Mouse (Mus musculus) hindbrain, embryonic 13.5 days (tissue): ENCODE measurements around the gene Acrbp. TPM values are rescaled to one million over a fixed set of nuclear protein-coding genes. Genes with fewer than 3 reads are reported as not detected.

Experiments used
- ATAC-seq: fragments of 200-750 bp; cut with Nextera tagmentation; 2 replicates; pipeline ENCODE4 v1.8.0; 2017; ENCODE audit warnings: moderate TSS enrichment; ENCODE audit not compliant: low FRiP score
- H3K27ac ChIP-seq: fragments of 300-500 bp; sonication (generic); 2 replicates; pipeline ENCODE4 v1.5.1; 2015; ENCODE audit warnings: inconsistent platforms, mild to moderate bottlenecking, moderate library complexity
- H3K27me3 ChIP-seq: fragments of 300-500 bp; sonication (generic); 2 replicates; pipeline ENCODE4 v1.6.1; 2015; ENCODE audit warnings: mild to moderate bottlenecking, inconsistent platforms
- H3K36me3 ChIP-seq: fragments of 300-500 bp; sonication (generic); 2 replicates; pipeline ENCODE4 v1.6.1; 2015; ENCODE audit warnings: mild to moderate bottlenecking, inconsistent platforms
- H3K4me1 ChIP-seq: fragments of 300-500 bp; sonication (generic); replicated peaks from 2 replicates; pipeline ENCODE4 v1.6.1; 2015; ENCODE audit warnings: inconsistent platforms
- H3K4me2 ChIP-seq: fragments of 300-500 bp; sonication (generic); 2 replicates; pipeline ENCODE4 v1.6.1; 2015; ENCODE audit warnings: inconsistent platforms, mild to moderate bottlenecking, moderate library complexity
- H3K4me3 ChIP-seq: fragments of 300-500 bp; sonication (generic); 2 replicates; pipeline ENCODE4 v1.5.1; 2015; ENCODE audit warnings: mild to moderate bottlenecking, inconsistent platforms
- H3K9ac ChIP-seq: fragments of 300-500 bp; sonication (generic); 2 replicates; pipeline ENCODE4 v1.6.1; 2015; ENCODE audit warnings: mild to moderate bottlenecking, inconsistent platforms
- H3K9me3 ChIP-seq: fragments of 300-500 bp; sonication (generic); 2 replicates; pipeline ENCODE4 v1.6.1; 2016; ENCODE audit warnings: inconsistent platforms
- WGBS: fragments of 180-500 bp; shearing (Covaris S2); methylation state at CpG from one replicate; pipeline ENCODE4 v1.1.7; 2015; 5-methylcytosine and 5-hydroxymethylcytosine counted together
- microRNA-seq: library from miRNA; unstranded; fragments of <30 nt; microRNA quantifications from one replicate; pipeline ENCODE4, GENCODE M21; 2016
- polyA plus RNA-seq: library from polyadenylated mRNA; unstranded; fragments of >200 nt; fragmentation: Nextera tagmentation; extraction: Ambion mirVana; gene quantifications from 2 replicates; pipeline ENCODE4 v1.2.1, GENCODE M21; 2015

Acrbp gene
- polyA plus RNA-seq, 1 experiment from 2014 or later: 17.5 TPM

DNA sequence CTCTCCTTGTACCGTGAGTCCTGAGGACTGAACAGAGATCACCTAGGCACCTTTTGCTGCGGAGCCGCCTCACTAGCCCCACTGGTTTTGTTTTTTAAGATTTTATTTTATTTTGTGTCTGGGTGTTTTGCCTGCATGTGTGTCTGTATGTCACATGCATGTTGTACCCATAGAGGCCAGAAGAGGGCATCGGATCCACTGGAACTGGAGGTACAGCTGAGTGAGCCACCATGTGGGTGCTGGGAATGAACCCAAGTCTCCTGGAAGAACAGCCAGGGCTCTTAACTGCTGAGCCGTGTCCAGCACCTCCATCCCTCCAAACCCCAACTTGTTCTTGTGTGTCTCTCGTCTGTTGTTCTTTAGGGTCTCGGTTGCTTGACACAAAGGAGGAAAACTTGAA is 61.4 kb downstream of the Acrbp start:
- Histone ChIP-seq H3K36me3 (peaks cover 97% of the 10 kb centered on the region), H3K27me3 (no peaks in the 10 kb centered on the region), H3K4me1 (no peaks in the 10 kb centered on the region), H3K9ac (no peak overlapping the region), H3K9me3 (no peaks in the 10 kb centered on the region), H3K27ac (no peak overlapping the region), H3K4me2 (no peak overlapping the region), H3K4me3 (no peak overlapping the region)
- ATAC-seq: no peak
- 94% methylated on average over 7 of the region's 7 CpGs for WGBS

DNA sequence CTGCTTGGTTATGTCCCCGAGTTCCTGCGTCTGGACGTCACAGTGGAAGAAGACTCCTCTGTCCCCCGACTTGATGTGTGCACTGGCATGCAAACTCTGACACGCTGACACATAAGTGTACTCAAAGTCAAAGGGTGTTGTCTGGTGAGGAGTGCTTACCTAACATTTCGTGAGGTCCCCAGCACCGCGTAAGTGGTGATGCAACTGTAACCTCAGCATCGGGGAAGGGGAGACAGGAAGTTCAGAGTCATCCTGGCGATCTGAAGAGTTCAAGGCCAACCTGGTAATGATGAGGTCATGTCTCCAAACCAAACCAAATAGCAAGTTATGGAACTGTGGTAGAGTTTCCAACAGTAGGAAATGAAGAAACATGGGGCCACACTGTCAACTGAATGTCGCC is 63.1 kb downstream of the Acrbp start:
- H3K4me2 ChIP-seq: no peak overlapping the region
- no peaks in the 10 kb centered on the region for H3K27me3 ChIP-seq
- WGBS: 95% methylated on average over 11 of the region's 11 CpGs
- no peak for ATAC-seq
- peaks cover 97% of the 10 kb centered on the region for H3K36me3 ChIP-seq
- H3K9me3 ChIP-seq: no peaks in the 10 kb centered on the region
- no peak overlapping the region for H3K27ac ChIP-seq
- no peak overlapping the region for H3K4me3 ChIP-seq
- H3K4me1 ChIP-seq: no peaks in the 10 kb centered on the region
- H3K9ac ChIP-seq: no peak overlapping the region

Small RNAs within 50 kb of the gene (microRNA-seq; reads per million reads assigned to microRNA genes)
- gene Mir7045: not detected

Other genes starting within 250 kb of the Acrbp start
- gene Spsb2, start 241.0 kb upstream of the Acrbp start, polyA plus RNA-seq: 7.8 and 8.4 TPM in 2 replicates
- gene Tpi1, start 235.4 kb upstream of the Acrbp start, polyA plus RNA-seq: 361 and 374 TPM in 2 replicates
- 189 and 200 TPM in 2 replicates for gene Usp5, start 220.2 kb upstream of the Acrbp start, polyA plus RNA-seq
- gene Cdca3, start 220.1 kb upstream of the Acrbp start, polyA plus RNA-seq: 42.6 and 51.2 TPM in 2 replicates
- 0.78 and 1.3 TPM in 2 replicates for gene Gnb3, start 209.4 kb upstream of the Acrbp start, polyA plus RNA-seq
- gene P3h3, start 191.9 kb upstream of the Acrbp start, polyA plus RNA-seq: 16.4 and 19.1 TPM in 2 replicates
- 21.3 and 22.5 TPM in 2 replicates for gene Gpr162, start 185.7 kb upstream of the Acrbp start, polyA plus RNA-seq
- gene Cd4, start 161.5 kb upstream of the Acrbp start, polyA plus RNA-seq: 0.14 and 0.19 TPM in 2 replicates
- gene Lag3, start 138.0 kb upstream of the Acrbp start, polyA plus RNA-seq: 2.4 and 2.6 TPM in 2 replicates
- 744 and 801 TPM in 2 replicates for gene Ptms, start 129.6 kb upstream of the Acrbp start, polyA plus RNA-seq
- 481 and 505 TPM in 2 replicates for gene Mlf2, start 118.3 kb upstream of the Acrbp start, polyA plus RNA-seq
- gene Cops7a, start 84.2 kb upstream of the Acrbp start, polyA plus RNA-seq: 89.3 and 94.5 TPM in 2 replicates
- 29.3 and 31.6 TPM in 2 replicates for gene Pianp, start 53.0 kb upstream of the Acrbp start, polyA plus RNA-seq
- gene Zfp384, start 40.5 kb upstream of the Acrbp start, polyA plus RNA-seq: 17.7 and 20.4 TPM in 2 replicates
- gene Ing4, start 9.9 kb upstream of the Acrbp start, polyA plus RNA-seq: 168 and 175 TPM in 2 replicates
- gene Lpar5, start 18.2 kb downstream of the Acrbp start, polyA plus RNA-seq: 0.55 and 0.65 TPM in 2 replicates
- gene Chd4, start 46.3 kb downstream of the Acrbp start, polyA plus RNA-seq: 123 and 126 TPM in 2 replicates
- gene Nop2, start 82.2 kb downstream of the Acrbp start, polyA plus RNA-seq: 47.9 and 48.6 TPM in 2 replicates
- gene Iffo1, start 95.6 kb downstream of the Acrbp start, polyA plus RNA-seq: 17.2 and 19.7 TPM in 2 replicates
- 1,320 and 1,327 TPM in 2 replicates for gene Gapdh, start 116.8 kb downstream of the Acrbp start, polyA plus RNA-seq
- gene Ncapd2, start 142.0 kb downstream of the Acrbp start, polyA plus RNA-seq: 56.7 and 62.9 TPM in 2 replicates
- gene Mrpl51, start 142.1 kb downstream of the Acrbp start, polyA plus RNA-seq: 158 and 164 TPM in 2 replicates
- 11.3 and 12.9 TPM in 2 replicates for gene Vamp1, start 165.9 kb downstream of the Acrbp start, polyA plus RNA-seq
- gene Tapbpl, start 182.2 kb downstream of the Acrbp start, polyA plus RNA-seq: 4.3 and 5.0 TPM in 2 replicates
- 1.5 and 2.2 TPM in 2 replicates for gene Cd27, start 187.3 kb downstream of the Acrbp start, polyA plus RNA-seq
- not detected in 2 replicates for gene Tuba3a, start 236.4 kb downstream of the Acrbp start, polyA plus RNA-seq